Mouse (Mus musculus) lung, postnatal 4 days (tissue): ENCODE data around the gene 4933411K16Rik.

ENCODE experiments used
- DNase-seq, 2 experiments: peaks; one replicate each; pipeline ENCODE4 v3.0.0; 2021

4933411K16Rik gene

GRCm38 (mm10) chr19:42036357-42036756, 15.7 kb upstream of the 4933411K16Rik start:
- DNase-seq = no peak

DNA sequence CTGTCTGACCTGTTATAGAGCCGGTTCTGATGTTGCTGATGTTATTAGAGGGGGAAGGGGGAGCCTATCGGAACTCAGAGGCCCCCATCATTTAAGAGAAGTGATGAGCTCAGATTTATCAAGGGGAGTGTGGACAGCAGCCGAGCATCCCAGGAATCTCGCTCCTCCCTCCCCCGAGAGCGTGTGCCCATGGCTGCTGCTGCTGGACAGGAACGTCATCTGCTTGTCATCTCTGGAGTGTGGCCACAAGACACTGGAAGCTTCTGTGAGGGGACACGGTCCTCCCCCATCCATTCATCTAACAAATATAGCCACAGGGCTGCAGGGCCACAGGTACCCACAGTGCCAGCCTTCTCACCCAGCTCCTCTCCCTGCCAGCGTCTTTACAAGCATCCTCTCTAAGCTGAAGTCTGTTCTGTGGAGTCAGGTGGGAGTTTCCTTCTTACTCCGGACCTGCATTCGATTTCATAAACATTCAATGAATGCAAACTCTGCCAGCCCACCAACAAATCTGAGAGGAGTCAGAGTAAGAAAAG, 14.8 kb upstream of the 4933411K16Rik start:
- DNase-seq = no peak

- no peak for DNase-seq
Measured at GRCm38 (mm10) chr19:42038310-42038709, 13.7 kb upstream of the 4933411K16Rik start.

- no peak for DNase-seq
Measured at GRCm38 (mm10) chr19:42043988-42044387, 8.1 kb upstream of the 4933411K16Rik start.

DNA sequence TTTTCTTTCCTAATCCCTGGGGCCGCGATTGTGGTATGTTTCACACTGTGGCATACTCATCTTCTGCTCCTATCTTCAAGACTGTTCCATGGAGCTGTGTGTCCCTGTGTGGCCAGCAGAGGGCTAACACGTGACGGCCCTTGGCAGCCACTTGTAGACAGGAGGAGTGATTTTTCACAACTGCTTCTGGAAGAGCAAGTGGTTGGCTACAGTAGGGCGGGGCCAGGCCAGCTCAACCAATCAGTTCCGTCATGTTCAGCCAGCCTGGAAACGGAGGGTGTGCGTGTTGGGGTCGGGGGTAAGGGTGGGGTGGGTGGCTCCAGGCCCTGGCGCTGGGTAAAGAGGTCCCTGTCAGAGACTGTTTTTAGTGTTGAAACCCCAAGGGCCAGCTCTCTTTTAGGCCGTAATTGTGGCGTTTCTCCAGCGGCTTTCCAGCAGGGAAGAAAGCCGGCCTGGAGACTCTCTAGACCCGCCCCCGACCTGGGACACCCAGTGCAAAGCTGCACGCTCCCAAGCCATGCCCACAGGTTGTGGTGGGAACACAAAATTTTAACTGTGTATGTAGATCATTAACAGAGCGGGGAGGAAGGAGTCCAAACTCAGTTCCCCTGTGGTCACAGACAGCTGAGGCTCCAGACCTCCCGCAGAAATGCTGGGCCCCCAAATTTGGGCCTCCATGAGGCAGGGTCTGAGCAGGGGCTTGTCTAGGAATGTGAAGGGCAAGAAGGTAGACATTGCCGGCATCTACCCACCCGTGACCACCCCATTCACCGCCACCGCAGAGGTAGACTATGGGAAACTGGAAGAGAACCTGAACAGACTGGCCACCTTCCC, 6.6 kb upstream of the 4933411K16Rik start, which contains the start of gene Hoga1:
Gene Hoga1, plus strand, starts transcription at position 342 of the 834 bp plus-strand sequence.
- DNase-seq = peak; percentile 90 to 91

DNA sequence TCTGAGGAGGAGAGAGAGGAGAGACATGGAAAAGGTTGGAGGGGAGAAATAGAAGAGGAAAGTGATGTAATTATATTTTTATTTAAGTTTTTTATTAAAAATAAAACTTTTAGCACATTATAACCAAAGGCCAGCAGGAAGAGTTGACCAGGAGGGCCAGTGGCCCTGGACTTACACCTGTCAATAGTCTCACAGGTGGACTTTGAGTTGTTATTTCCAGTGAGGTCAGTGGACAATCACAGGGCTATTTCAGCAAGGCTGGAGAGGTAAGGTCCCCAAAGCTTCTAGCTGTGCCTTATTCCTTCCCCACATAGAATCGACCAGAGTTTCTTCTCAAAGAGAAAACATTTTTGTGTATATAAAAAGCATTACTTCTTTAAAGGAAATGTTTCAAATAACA, 1.8 kb upstream of the 4933411K16Rik start:
- DNase-seq = no peak

GRCm38 (mm10) chr19:42051351-42051750, 697 bp upstream of the 4933411K16Rik start:
- no peak for DNase-seq

DNA sequence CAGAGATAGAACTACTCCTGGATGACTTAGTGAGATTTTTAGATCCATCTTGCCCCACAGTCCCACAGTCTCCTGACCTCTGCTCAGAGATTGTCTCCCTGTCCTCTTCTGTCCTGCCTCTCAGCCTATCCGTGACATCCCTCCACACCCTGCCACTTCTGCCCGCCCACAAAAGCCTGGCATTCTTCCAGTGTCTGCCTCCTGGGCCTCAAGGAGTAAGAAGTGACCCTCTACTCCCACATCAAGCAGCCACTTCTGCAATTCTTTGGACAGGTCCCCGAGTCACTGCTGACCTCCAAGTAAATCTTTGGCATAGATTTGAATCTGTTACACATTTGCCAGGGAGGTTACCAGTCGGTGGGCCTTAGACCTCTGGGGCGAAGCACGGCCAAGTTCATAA, 2.2 kb downstream of the 4933411K16Rik start:
- DNase-seq = peak; percentile 66 to 69

DNA sequence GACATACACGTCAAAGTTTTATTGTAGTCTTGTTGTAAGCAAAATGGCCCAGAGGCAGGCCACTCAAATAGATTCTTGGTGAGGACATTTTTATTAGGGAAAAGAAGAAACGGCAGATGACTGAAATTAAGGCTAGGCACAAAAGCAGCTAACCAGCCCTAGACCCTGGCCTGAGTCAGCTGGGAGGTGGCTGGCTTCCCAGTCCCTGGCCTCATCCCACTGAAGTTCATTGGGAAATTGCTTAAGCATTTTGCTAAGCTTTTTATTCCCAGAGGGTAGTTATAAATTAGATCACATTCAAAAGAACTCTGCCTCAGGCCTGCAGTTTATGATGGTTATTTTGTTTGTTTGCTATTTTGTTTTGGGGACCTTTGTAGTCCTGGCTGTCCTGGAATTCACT, 3.8 kb downstream of the 4933411K16Rik start:
- DNase-seq = no peak

- DNase-seq = no peak
Measured at GRCm38 (mm10) chr19:42056719-42057409, 4.8 kb downstream of the 4933411K16Rik start.

- DNase-seq = no peak
Measured at GRCm38 (mm10) chr19:42058426-42058825, 6.4 kb downstream of the 4933411K16Rik start.

- no peak for DNase-seq
Measured at GRCm38 (mm10) chr19:42061443-42061842, 9.4 kb downstream of the 4933411K16Rik start.

- DNase-seq = peak; percentile 51 to 72
Measured at GRCm38 (mm10) chr19:42068441-42069240, 16.6 kb downstream of the 4933411K16Rik start.

DNA sequence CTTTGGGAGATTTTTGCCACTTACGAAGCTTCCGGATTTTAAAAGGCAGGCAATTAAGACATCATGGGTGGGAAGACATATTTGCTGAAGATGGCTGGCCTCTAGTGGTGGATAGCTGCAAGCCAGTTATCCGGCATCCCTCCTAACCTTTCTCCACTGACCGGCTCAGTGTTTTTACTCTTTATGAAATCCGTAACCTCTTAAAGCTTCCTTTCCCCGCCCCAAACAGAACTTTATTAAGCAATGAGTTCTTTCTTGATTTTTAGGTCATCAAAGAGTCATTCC, 17.1 kb downstream of the 4933411K16Rik start:
- DNase-seq = peak; percentile 27 to 49

- peak; percentile 24 to 30 for DNase-seq
Measured at GRCm38 (mm10) chr19:42071221-42071620, 19.2 kb downstream of the 4933411K16Rik start.

DNA sequence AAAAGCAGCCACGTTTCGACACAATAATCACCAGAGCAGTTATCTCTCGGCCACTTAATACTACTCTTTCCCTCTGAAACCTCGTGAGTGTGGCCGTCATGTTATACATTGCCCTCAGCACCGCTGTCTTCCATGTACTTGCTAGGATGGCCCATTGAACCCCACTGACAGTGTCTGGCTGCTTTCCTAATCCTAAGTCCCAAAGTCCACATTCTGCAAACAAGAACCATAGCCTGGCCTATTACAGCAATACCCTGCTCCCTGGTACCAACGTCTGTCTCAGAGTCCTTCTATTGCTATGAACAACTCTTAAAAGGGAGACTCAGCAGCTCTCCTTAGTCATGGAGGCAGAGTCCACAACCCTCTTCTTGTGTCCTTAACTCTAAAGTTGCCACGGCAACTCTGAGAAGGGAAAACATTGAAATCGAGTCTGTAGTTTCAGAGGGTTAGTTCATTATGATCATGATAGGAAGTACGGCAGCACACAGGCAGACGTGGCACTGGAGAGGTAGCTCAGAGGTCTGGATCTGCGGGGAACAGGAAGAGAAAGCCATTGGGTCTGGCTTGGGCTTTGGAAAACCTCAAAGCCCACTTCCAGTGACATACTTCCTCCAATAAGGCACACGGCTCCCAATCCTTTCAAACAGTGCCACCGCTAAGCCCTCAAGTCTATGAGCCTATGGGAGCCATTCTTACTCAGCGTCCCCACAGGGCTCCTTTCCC, 20.0 kb downstream of the 4933411K16Rik start:
- peak in 1 of 2 experiments; percentile 8 for DNase-seq

GRCm38 (mm10) chr19:42072802-42073201, 20.8 kb downstream of the 4933411K16Rik start:
- DNase-seq = peak in 1 of 2 experiments; percentile 14

DNA sequence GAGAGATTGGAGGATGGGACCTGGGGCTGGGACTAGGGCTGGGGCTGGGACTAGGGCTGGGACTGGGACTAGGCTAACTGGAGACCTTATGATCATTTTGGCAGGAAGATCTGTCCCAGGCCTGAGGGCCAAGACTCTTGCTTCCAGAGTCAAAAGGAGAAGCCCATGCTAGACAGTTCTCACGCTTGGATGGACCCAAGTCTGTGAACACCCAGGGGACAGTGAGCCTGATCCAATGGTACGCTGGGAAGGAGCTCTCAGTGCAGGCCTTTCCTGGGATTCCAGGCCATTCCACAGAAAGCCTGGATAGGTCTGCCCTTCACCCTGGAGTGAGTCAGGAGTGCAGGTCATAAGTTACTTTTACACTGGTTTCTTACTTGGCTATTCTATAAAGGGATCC, 23.0 kb downstream of the 4933411K16Rik start:
- peak in 1 of 2 experiments; percentile 6 for DNase-seq

DNA sequence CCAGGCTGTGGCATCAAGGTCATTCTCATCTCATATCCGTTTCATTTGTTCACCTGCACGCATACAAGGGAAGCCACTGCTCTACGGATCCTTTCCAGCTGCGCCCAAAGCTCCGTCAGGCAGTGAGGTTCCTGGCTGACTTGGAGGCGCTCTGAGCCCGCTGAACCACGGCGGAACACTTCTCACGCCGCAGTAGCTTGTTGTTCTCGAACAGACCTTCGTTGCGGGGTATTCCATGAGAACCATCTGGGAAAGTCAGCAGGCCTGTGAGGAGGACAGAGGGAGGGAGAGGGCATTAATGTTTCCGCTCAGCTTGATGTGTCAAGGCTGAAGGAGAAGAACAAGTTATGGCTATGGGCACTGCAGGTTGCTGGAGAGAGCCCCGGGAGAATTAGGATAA, 23.9 kb downstream of the 4933411K16Rik start:
- no peak for DNase-seq

DNA sequence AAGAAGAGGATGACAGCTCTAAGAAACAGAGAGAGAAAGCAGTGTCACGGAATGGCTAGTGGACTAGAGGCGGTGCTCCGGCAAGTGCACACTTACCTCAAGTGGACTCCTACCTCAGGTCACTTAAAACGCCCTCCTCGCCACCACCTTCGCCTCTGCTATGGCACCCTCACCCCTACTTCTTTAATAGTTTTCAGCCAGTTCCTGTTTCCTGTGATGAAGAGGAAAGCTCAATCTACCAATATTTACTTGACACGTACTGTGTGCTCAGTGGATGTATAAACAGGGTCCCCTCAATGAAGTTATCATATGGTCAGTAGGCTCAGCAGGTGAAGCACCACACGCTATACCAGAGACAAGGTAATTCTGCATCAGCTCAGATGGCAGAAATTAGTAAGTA, 26.5 kb downstream of the 4933411K16Rik start:
- no peak for DNase-seq

- no peak for DNase-seq
Measured at GRCm38 (mm10) chr19:42079006-42079405, 27.0 kb downstream of the 4933411K16Rik start.

DNA sequence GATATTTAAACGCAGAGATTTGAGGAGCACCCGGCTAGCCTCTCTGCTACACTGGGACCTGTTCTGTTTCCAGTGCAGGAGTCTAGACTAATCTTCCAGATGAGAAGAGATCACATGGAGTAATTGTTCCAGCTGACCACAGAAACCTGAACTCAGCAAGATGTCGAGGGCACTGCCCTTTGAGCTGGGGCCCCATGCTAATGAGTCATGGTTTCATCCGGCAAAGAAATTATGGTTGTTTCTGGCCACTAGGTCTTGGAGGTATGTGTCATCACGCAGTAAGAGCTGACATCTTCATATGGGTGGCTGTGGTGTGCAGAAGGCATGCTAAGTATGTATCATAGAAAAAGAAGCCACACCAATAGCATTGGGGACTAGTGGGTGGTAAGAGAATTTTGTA, 27.9 kb downstream of the 4933411K16Rik start:
- no peak for DNase-seq
